Mouse (Mus musculus) MEL (cell line): Measurements from ENCODE around the gene Bscl2. TPM values are rescaled to one million over a fixed set of nuclear protein-coding genes. Genes with fewer than 3 reads are reported as not detected.
A peak's percentile ranks its signal among the peaks of the same experiment; 100 is the strongest.

Experiments
- DNase-seq: peaks from one replicate; pipeline ENCODE4 v3.0.0; 2011; ENCODE audit warnings: low read depth, low spot score
- H3K27ac ChIP-seq: 2 replicates; pipeline ENCODE4 v1.5.1; 2012; ENCODE audit warnings: low read depth, mild to moderate bottlenecking, control low read depth, low read length, moderate library complexity; ENCODE audit not compliant: control insufficient read depth
- H3K27me3 ChIP-seq, 2 experiments: fragments of 150-350 bp in 1 of 2; sonication (generic) in 1 of 2; 2 replicates each; pipeline ENCODE4 v1.6.1; 2012; ENCODE audit warnings: low read length in 2 of 2, mild to moderate bottlenecking in 2 of 2, improper control_type of control experiment in 1 of 2, moderate library complexity in 1 of 2; ENCODE audit not compliant: insufficient read depth in 2 of 2, control insufficient read depth in 1 of 2
- H3K36me3 ChIP-seq, 2 experiments: 2 replicates each; pipeline ENCODE4 v1.6.1; 2012 to 2014; ENCODE audit warnings: low read length in 2 of 2, improper control_type of control experiment in 1 of 2, inconsistent platforms in 1 of 2, mild to moderate bottlenecking in 1 of 2; ENCODE audit not compliant: insufficient read depth in 2 of 2, control insufficient read depth in 1 of 2
- H3K4me1 ChIP-seq, 2 experiments: fragments of 150-350 bp in 1 of 2; sonication (generic) in 1 of 2; 2 replicates each; pipeline ENCODE4 v1.6.1; 2012; ENCODE audit warnings: low read length in 2 of 2, improper control_type of control experiment in 1 of 2, mild to moderate bottlenecking in 1 of 2; ENCODE audit not compliant: insufficient read depth in 2 of 2, control insufficient read depth in 1 of 2
- H3K4me3 ChIP-seq, 2 experiments: fragments of 150-350 bp in 1 of 2; sonication (generic) in 1 of 2; 2 replicates each; pipeline ENCODE4 v1.5.1; 2012; ENCODE audit warnings: low read depth in 2 of 2, low read length in 2 of 2, mild to moderate bottlenecking in 2 of 2, moderate library complexity in 2 of 2, control low read depth in 1 of 2, improper control_type of control experiment in 1 of 2; ENCODE audit not compliant: control insufficient read depth in 1 of 2, insufficient read depth in 1 of 2
- H3K79me2 ChIP-seq: 2 replicates; pipeline ENCODE4 v1.6.1; 2012; ENCODE audit warnings: mild to moderate bottlenecking, low read length, moderate library complexity; ENCODE audit not compliant: control insufficient read depth, poor library complexity, insufficient read depth
- H3K9ac ChIP-seq: 2 replicates; pipeline ENCODE4 v1.6.1; 2012; ENCODE audit warnings: low read depth, mild to moderate bottlenecking, control low read depth, low read length, moderate library complexity; ENCODE audit not compliant: control insufficient read depth, poor library complexity, severe bottlenecking
- H3K9me3 ChIP-seq: fragments of 150-350 bp; sonication (generic); replicated peaks from 2 replicates; pipeline ENCODE4 v1.6.1; 2012; ENCODE audit warnings: mild to moderate bottlenecking, low read length, improper control_type of control experiment, moderate library complexity; ENCODE audit not compliant: insufficient read depth
- CHD1 ChIP-seq: IDR thresholded peaks from 2 replicates; pipeline ENCODE4 v1.6.1; 2012; ENCODE audit warnings: low read depth, mild to moderate bottlenecking, inconsistent platforms, low read length, improper control_type of control experiment
- CHD2 ChIP-seq: IDR thresholded peaks from 2 replicates; pipeline ENCODE4 v1.6.1; 2011; ENCODE audit warnings: low read length, improper control_type of control experiment
- ELF1 ChIP-seq: IDR thresholded peaks from 2 replicates; pipeline ENCODE4 v1.6.1; 2014; ENCODE audit warnings: low read depth, mild to moderate bottlenecking, inconsistent platforms, low read length, improper control_type of control experiment, moderate library complexity
- EP300 ChIP-seq, 2 experiments: IDR thresholded peaks; 2 replicates each; pipeline ENCODE4 v1.6.1; 2011; ENCODE audit warnings: improper control_type of control experiment in 2 of 2, low read length in 2 of 2, low read depth in 1 of 2, mild to moderate bottlenecking in 1 of 2
- ETS1 ChIP-seq: IDR thresholded peaks from 2 replicates; pipeline ENCODE4 v1.6.1; 2012; ENCODE audit warnings: low read depth, mild to moderate bottlenecking, inconsistent platforms, low read length, improper control_type of control experiment, moderate library complexity
- GABPA ChIP-seq: IDR thresholded peaks from 2 replicates; pipeline ENCODE4 v1.6.1; 2012; ENCODE audit warnings: low read depth, mild to moderate bottlenecking, inconsistent platforms, low read length, improper control_type of control experiment, moderate library complexity
- GATA1 ChIP-seq: IDR thresholded peaks from 2 replicates; pipeline ENCODE4 v1.6.1; 2011; ENCODE audit warnings: low read depth, low read length, improper control_type of control experiment
- JUND ChIP-seq: IDR thresholded peaks from 2 replicates; pipeline ENCODE4 v1.6.1; 2011; ENCODE audit warnings: low read depth, mild to moderate bottlenecking, improper control_type of control experiment, low read length
- MAFK ChIP-seq: IDR thresholded peaks from 2 replicates; pipeline ENCODE4 v1.6.1; 2011; ENCODE audit warnings: low read depth, mild to moderate bottlenecking, low read length, improper control_type of control experiment, borderline replicate concordance
- MAX ChIP-seq: IDR thresholded peaks from 2 replicates; pipeline ENCODE4 v1.6.1; 2011; ENCODE audit warnings: low read length, improper control_type of control experiment
- MXI1 ChIP-seq: IDR thresholded peaks from 2 replicates; pipeline ENCODE4 v1.6.1; 2011; ENCODE audit warnings: mild to moderate bottlenecking, low read depth, low read length, improper control_type of control experiment
- MYB ChIP-seq: IDR thresholded peaks from 2 replicates; pipeline ENCODE4 v1.6.1; 2011; ENCODE audit warnings: mild to moderate bottlenecking, low read depth, low read length, improper control_type of control experiment
- MYC ChIP-seq: IDR thresholded peaks from 2 replicates; pipeline ENCODE4 v1.6.1; 2011; ENCODE audit warnings: low read depth, mild to moderate bottlenecking, low read length, improper control_type of control experiment, moderate library complexity
- NELFE ChIP-seq: IDR thresholded peaks from 2 replicates; pipeline ENCODE4 v1.6.1; 2011; ENCODE audit warnings: low read depth, low read length, improper control_type of control experiment
- POLR2A ChIP-seq, 2 experiments: IDR thresholded peaks; 2 replicates each; pipeline ENCODE4 v1.6.1; 2011 to 2012; ENCODE audit warnings: low read length in 2 of 2, mild to moderate bottlenecking in 2 of 2, control low read depth in 1 of 2, improper control_type of control experiment in 1 of 2, low read depth in 1 of 2, moderate library complexity in 1 of 2; ENCODE audit not compliant: control insufficient read depth in 1 of 2, insufficient read depth in 1 of 2, poor library complexity in 1 of 2
- POLR2AphosphoS2 ChIP-seq: IDR thresholded peaks from 2 replicates; pipeline ENCODE4 v1.6.1; 2011; ENCODE audit warnings: low read length, improper control_type of control experiment
- POLR2AphosphoS5 ChIP-seq: IDR thresholded peaks from 2 replicates; pipeline ENCODE4 v1.6.1; 2012; ENCODE audit warnings: low read depth, borderline replicate concordance, mild to moderate bottlenecking, inconsistent platforms, low read length, moderate library complexity, mixed read lengths
- RAD21 ChIP-seq: IDR thresholded peaks from 2 replicates; pipeline ENCODE4 v1.6.1; 2011; ENCODE audit warnings: mild to moderate bottlenecking, low read depth, low read length, improper control_type of control experiment
- RCOR1 ChIP-seq: IDR thresholded peaks from 2 replicates; pipeline ENCODE4 v1.6.1; 2012; ENCODE audit warnings: low read depth, mild to moderate bottlenecking, inconsistent platforms, low read length, improper control_type of control experiment
- SMC3 ChIP-seq: IDR thresholded peaks from 2 replicates; pipeline ENCODE4 v1.6.1; 2011; ENCODE audit warnings: low read depth, low read length, improper control_type of control experiment
- TCF12 ChIP-seq: IDR thresholded peaks from 2 replicates; pipeline ENCODE4 v1.6.1; 2014; ENCODE audit warnings: low read depth, mild to moderate bottlenecking, inconsistent platforms, low read length, improper control_type of control experiment, moderate library complexity
- UBTF ChIP-seq: IDR thresholded peaks from 2 replicates; pipeline ENCODE4 v1.6.1; 2012; ENCODE audit warnings: low read depth, mild to moderate bottlenecking, inconsistent platforms, low read length, improper control_type of control experiment, moderate library complexity, borderline replicate concordance; ENCODE audit not compliant: insufficient read depth
- USF2 ChIP-seq, 2 experiments: IDR thresholded peaks; 2 replicates each; pipeline ENCODE4 v1.6.1; 2011 to 2012; ENCODE audit warnings: improper control_type of control experiment in 2 of 2, low read length in 2 of 2, borderline replicate concordance in 1 of 2, inconsistent platforms in 1 of 2, low read depth in 1 of 2, mild to moderate bottlenecking in 1 of 2; ENCODE audit not compliant: insufficient read depth in 1 of 2
- ZC3H11A ChIP-seq: IDR thresholded peaks from 2 replicates; pipeline ENCODE4 v1.6.1; 2012; ENCODE audit warnings: low read depth, mild to moderate bottlenecking, inconsistent platforms, low read length, improper control_type of control experiment
- ZMIZ1 ChIP-seq: IDR thresholded peaks from 2 replicates; pipeline ENCODE4 v1.6.1; 2012; ENCODE audit warnings: low read depth, mild to moderate bottlenecking, inconsistent platforms, low read length, improper control_type of control experiment, moderate library complexity
- ZNF384 ChIP-seq: IDR thresholded peaks from 2 replicates; pipeline ENCODE4 v1.6.1; 2012; ENCODE audit warnings: low read depth, mild to moderate bottlenecking, inconsistent platforms, low read length, improper control_type of control experiment
- polyA plus RNA-seq, 2 experiments: library from polyadenylated mRNA; stranded (reverse) in 1 of 2; unstranded in 1 of 2; fragments of >175 nt in 1 of 2; fragments of >200 nt in 1 of 2; gene quantifications; 2 replicates each; pipeline versions ENCODE4 v1.2.1 to v1.2.4; 2012; ENCODE audit warnings: low replicate concordance in 2 of 2, low read depth in 1 of 2; ENCODE audit not compliant: insufficient read length in 2 of 2, insufficient read depth in 1 of 2, missing spikeins in 1 of 2
- total RNA-seq: library from RNA; depleted of rRNA; stranded (reverse); fragments of 300-350 nt; gene quantifications from 2 replicates; pipeline ENCODE4 v1.2.3, GENCODE M21; 2012

The Bscl2 gene
- total and polyA plus RNA-seq, 3 experiments = 26.0 to 51.3 TPM; not detected in 1

DNA sequence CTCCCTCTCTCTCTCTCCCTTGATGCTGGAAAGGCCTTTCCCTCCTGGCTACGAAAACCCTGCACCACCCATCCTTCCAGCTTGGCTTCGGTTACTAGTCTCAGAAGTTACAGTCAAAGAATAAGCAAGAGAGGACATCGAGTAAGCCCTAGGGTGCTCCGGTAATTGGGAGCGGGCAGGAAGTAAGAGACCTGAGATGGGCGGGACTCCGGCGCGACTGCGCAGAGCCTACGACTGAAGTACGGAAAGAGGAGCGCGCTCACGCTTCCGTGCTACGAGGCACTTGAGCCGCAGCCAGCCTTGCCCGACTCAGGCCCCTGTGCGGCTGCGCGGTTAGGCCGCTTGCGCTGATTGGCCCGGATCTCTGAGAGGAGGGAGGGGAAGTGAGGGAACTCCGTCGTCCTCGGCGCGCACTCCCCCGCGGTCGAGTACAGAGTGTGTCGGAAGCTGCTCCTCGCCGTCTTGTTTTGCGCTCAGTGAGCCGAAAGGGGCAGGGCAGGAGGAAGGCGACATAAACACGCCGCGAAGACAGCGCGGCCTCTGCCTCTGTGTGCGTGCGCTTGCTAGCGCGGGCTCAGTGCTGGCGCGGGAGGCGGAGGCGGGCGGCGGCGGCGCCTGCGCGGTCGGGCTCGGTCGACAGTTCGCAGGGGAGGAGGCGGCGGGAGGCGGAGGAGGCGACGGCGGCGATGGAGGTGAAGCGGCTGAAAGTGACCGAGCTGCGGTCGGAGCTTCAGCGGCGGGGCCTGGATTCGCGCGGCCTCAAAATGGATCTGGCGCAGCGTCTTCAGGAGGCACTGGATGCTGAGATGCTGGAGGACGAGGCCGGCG lies 17.5 kb upstream of the Bscl2 start, which contains the start of gene Hnrnpul2 (continued):
- TF ChIP-seq ZNF384 (no peak; the same call in 1 of the 2 replicates), NELFE (peak; percentile 96), CHD2 (no peak), ZC3H11A (no peak), RCOR1 (no peak), MAFK (no peak), MYB (no peak), TCF12 (peak; percentile 55; the same call in 1 of the 2 replicates), POLR2AphosphoS5 (peak; percentile 92; the same call in 1 of the 2 replicates), ETS1 (peak; percentile 40), ZMIZ1 (peak; percentile 91; the same call in 1 of the 2 replicates), EP300 (IDR thresholded peaks at IDR 0.05; ENCODE audit: low read depth in 1 of 2, low read length in 2 of 2) (peak in 1 of 2 experiments; percentile 36; a peak in 2 of 4 replicates)
- TF ChIP-seq, all 39 proteins: peak for 23

GRCm38 (mm10) chr19:8820424-8820956 lies 16.8 kb upstream of the Bscl2 start:
- H3K79me2 ChIP-seq = peaks cover 56% of the 10 kb centered on the region
- peak overlapping the region; percentile 93 for H3K9ac ChIP-seq
- peak overlapping the region; percentile 96 to 98 for H3K4me3 ChIP-seq
- H3K27ac ChIP-seq = peak overlapping the region; percentile 98
- no peaks in the 10 kb centered on the region for H3K27me3 ChIP-seq
- peaks cover 21 to 28% of the 10 kb centered on the region in 2 experiments for H3K36me3 ChIP-seq
- TF ChIP-seq ETS1 (no peak), UBTF (peak; percentile 69; the same call in 1 of the 2 replicates), GATA1 (no peak), POLR2A (IDR thresholded peaks at IDR 0.05; ENCODE audit: control insufficient read depth in 1 of 2, insufficient read depth in 1 of 2, low read depth in 1 of 2, low read length in 2 of 2, poor library complexity in 1 of 2) (peak in 1 of 2 experiments; percentile 34; a peak in 1 of 4 replicates), CHD1 (peak; percentile 16; the same call in 1 of the 2 replicates)
- H3K4me1 ChIP-seq = peaks cover 5 to 11% of the 10 kb centered on the region in 2 experiments; a peak in 3 of 4 replicates
- no peaks in the 10 kb centered on the region for H3K9me3 ChIP-seq
- peak; percentile 66 for DNase-seq

GRCm38 (mm10) chr19:8821146-8821545 lies 16.1 kb upstream of the Bscl2 start:
- Histone ChIP-seq H3K27me3 (no peaks in the 10 kb centered on the region), H3K9me3 (no peaks in the 10 kb centered on the region), H3K4me3 (peak overlapping the region; percentile 96 to 98), H3K4me1 (peaks cover 5 to 11% of the 10 kb centered on the region in 2 experiments; a peak in 3 of 4 replicates), H3K79me2 (peaks cover 53% of the 10 kb centered on the region), H3K9ac (peak overlapping the region; percentile 93), H3K27ac (peak overlapping the region; percentile 98), H3K36me3 (peaks cover 26 to 30% of the 10 kb centered on the region in 2 experiments)
- DNase-seq = peak; percentile 35
- TF ChIP-seq POLR2AphosphoS5 (no peak), MAFK (no peak), UBTF (no peak), ETS1 (no peak), GABPA (no peak), NELFE (no peak), MYC (no peak), POLR2AphosphoS2 (no peak), RAD21 (no peak), SMC3 (no peak), GATA1 (no peak), USF2 (IDR thresholded peaks at IDR 0.05; ENCODE audit: borderline replicate concordance in 1 of 2, insufficient read depth in 1 of 2, low read depth in 1 of 2, low read length in 2 of 2) (no peak), CHD1 (no peak; the same call in 1 of the 2 replicates), MAX (no peak), MXI1 (no peak; the same call in 1 of the 2 replicates), ELF1 (no peak), JUND (no peak)
